Mouse (Mus musculus) olfactory bulb, adult 2 months (tissue): ENCODE data around the gene Rdh5.

ENCODE experiments used
- CTCF ChIP-seq: fragments of 200-500 bp; IDR thresholded peaks from 2 replicates; pipeline ENCODE4 v1.5.1; 2012; ENCODE audit warnings: low read depth, mild to moderate bottlenecking, low read length, moderate library complexity; ENCODE audit not compliant: insufficient read depth
- POLR2A ChIP-seq: fragments of 200-500 bp; IDR thresholded peaks from 2 replicates; pipeline ENCODE4 v1.6.1; 2012; ENCODE audit warnings: mild to moderate bottlenecking, low read depth, low read length, moderate library complexity; ENCODE audit not compliant: insufficient read depth

DNA sequence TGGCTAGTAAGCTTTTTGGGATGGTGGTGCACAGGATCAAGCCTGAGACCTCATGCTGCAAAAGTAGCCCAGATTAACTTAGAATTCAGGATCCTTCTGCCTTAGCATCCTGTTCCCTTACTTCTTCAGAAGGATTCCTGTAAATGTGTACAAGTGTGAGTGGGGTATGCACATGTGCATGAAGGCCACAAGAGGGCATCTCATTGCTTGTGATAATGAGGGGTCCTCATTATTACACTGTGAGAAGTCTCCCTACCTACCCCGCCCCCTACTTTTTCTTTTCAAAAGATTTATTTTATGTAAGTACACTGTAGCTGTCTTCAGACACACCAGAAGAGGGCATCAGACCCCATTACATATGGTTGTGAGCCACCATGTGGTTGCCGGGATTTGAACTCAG is 7.1 kb downstream of the Rdh5 start:
- TF ChIP-seq POLR2A, result no peak
- no peak for TF ChIP-seq CTCF
